Mouse (Mus musculus) telencephalon, adult 2 months (tissue): ENCODE results near the gene Itgad.
"Not testable (repeated sequence)": the region's sequence is repeated elsewhere in the genome, so short reads cannot be mapped to it uniquely, and the experiment has no call there.

Source experiments
- DNase-seq: peaks from one replicate; pipeline ENCODE4 v3.0.0-alpha.2; 2011; ENCODE audit warnings: low read depth, low spot score

Itgad gene

GRCm38 (mm10) chr7:128154076-128154475 is at the start of gene Itgad:
Gene Itgad (plus strand): TSS chr7:128154376.
- no peak for DNase-seq

GRCm38 (mm10) chr7:128105246-128105645 is 48.9 kb upstream of the Itgad start:
- DNase-seq: peak; percentile 40

GRCm38 (mm10) chr7:128107462-128107861 is 46.7 kb upstream of the Itgad start:
- DNase-seq: no peak

- no peak for DNase-seq
Measured at GRCm38 (mm10) chr7:128110314-128110713, 43.9 kb upstream of the Itgad start.

- no peak for DNase-seq
Measured at GRCm38 (mm10) chr7:128112131-128112530, 42.0 kb upstream of the Itgad start.

GRCm38 (mm10) chr7:128114371-128115105 is 39.6 kb upstream of the Itgad start:
- no peak for DNase-seq

GRCm38 (mm10) chr7:128115211-128115958 is 38.8 kb upstream of the Itgad start:
- DNase-seq: no peak

- no peak for DNase-seq
Measured at GRCm38 (mm10) chr7:128116396-128116795, 37.8 kb upstream of the Itgad start.

- DNase-seq: no peak
Measured at GRCm38 (mm10) chr7:128119726-128120490, 34.3 kb upstream of the Itgad start.

GRCm38 (mm10) chr7:128128741-128129720 is 25.1 kb upstream of the Itgad start, which contains the start of gene Itgax:
Gene Itgax (plus strand): TSS chr7:128129547.
- DNase-seq: no peak

- DNase-seq: no peak
Measured at GRCm38 (mm10) chr7:128132148-128132547, 22.0 kb upstream of the Itgad start.

- DNase-seq: no peak
Measured at GRCm38 (mm10) chr7:128133596-128133995, 20.6 kb upstream of the Itgad start.

- DNase-seq: no peak
Measured at GRCm38 (mm10) chr7:128136927-128137326, 17.2 kb upstream of the Itgad start.

GRCm38 (mm10) chr7:128139611-128140010 is 14.6 kb upstream of the Itgad start:
- DNase-seq: no peak

GRCm38 (mm10) chr7:128150970-128151369 is 3.2 kb upstream of the Itgad start:
- DNase-seq: no peak

GRCm38 (mm10) chr7:128154924-128155323 is 748 bp downstream of the Itgad start:
- DNase-seq: no peak

GRCm38 (mm10) chr7:128158688-128159354 is 4.6 kb downstream of the Itgad start:
- not testable (repeated sequence) for DNase-seq

- DNase-seq: peak; percentile 15
Measured at GRCm38 (mm10) chr7:128164001-128164400, 9.8 kb downstream of the Itgad start.

- DNase-seq: no peak
Measured at GRCm38 (mm10) chr7:128166391-128166790, 12.2 kb downstream of the Itgad start.

- DNase-seq: no peak
Measured at GRCm38 (mm10) chr7:128169996-128170395, 15.8 kb downstream of the Itgad start.
